Mouse (Mus musculus): ENCODE data around the gene Corin.

Gene Corin

GRCm38 (mm10) chr5:72441181-72441580 is 63.1 kb downstream of the Corin start:
- DNase-seq = no peak

GRCm38 (mm10) chr5:72435085-72435484 is 69.2 kb downstream of the Corin start:
- DNase-seq = no peak

- no peak for DNase-seq
These were observed 72.4 kb downstream of the Corin start for GRCm38 (mm10) chr5:72431856-72432255.

GRCm38 (mm10) chr5:72427556-72427955 is 76.7 kb downstream of the Corin start:
- DNase-seq = no peak

- DNase-seq = no peak
These were observed 78.8 kb downstream of the Corin start for GRCm38 (mm10) chr5:72425342-72426010.

- DNase-seq = no peak
These were observed 92.4 kb downstream of the Corin start for GRCm38 (mm10) chr5:72411874-72412329.

- no peak for DNase-seq
These were observed 93.4 kb downstream of the Corin start for GRCm38 (mm10) chr5:72410841-72411240.

- DNase-seq = no peak
These were observed 100.9 kb downstream of the Corin start for GRCm38 (mm10) chr5:72403376-72403775.

- DNase-seq = no peak
These were observed 101.4 kb downstream of the Corin start for GRCm38 (mm10) chr5:72402913-72403312.

GRCm38 (mm10) chr5:72401778-72402177 is 102.5 kb downstream of the Corin start:
- DNase-seq = no peak

GRCm38 (mm10) chr5:72401251-72401650 is 103.0 kb downstream of the Corin start:
- no peak for DNase-seq

- DNase-seq = no peak
These were observed 122.1 kb downstream of the Corin start for GRCm38 (mm10) chr5:72382148-72382547.

GRCm38 (mm10) chr5:72380616-72381015 is 123.7 kb downstream of the Corin start:
- no peak for DNase-seq

GRCm38 (mm10) chr5:72368004-72368403 is 136.3 kb downstream of the Corin start:
- no peak for DNase-seq

GRCm38 (mm10) chr5:72365801-72366200 is 138.5 kb downstream of the Corin start:
- DNase-seq = no peak

GRCm38 (mm10) chr5:72363838-72364237 is 140.4 kb downstream of the Corin start:
- no peak for DNase-seq

GRCm38 (mm10) chr5:72353746-72354145 is 150.5 kb downstream of the Corin start:
- DNase-seq = no peak

GRCm38 (mm10) chr5:72350081-72350758 is 154.1 kb downstream of the Corin start:
- peak; percentile 11 to 43 for DNase-seq

GRCm38 (mm10) chr5:72348591-72348990 is 155.7 kb downstream of the Corin start:
- DNase-seq = no peak

- DNase-seq = no peak
These were observed 168.4 kb downstream of the Corin start for GRCm38 (mm10) chr5:72335873-72336272.

- no peak for DNase-seq
These were observed 171.4 kb downstream of the Corin start for GRCm38 (mm10) chr5:72332901-72333300.

GRCm38 (mm10) chr5:72331217-72331616 is 173.1 kb downstream of the Corin start:
- DNase-seq = no peak

GRCm38 (mm10) chr5:72330648-72331047 is 173.6 kb downstream of the Corin start:
- DNase-seq = no peak

GRCm38 (mm10) chr5:72329453-72329852 is 174.8 kb downstream of the Corin start:
- no peak for DNase-seq

Data from cerebellum, postnatal 36 days (tissue).